Mouse (Mus musculus) brain, embryonic 14.5 days (tissue): ENCODE measurements around the gene Zfp53.

Experiments
- CTCF ChIP-seq: fragments of 200-500 bp; IDR thresholded peaks from 2 replicates; pipeline ENCODE4 v1.5.1; 2012; ENCODE audit warnings: inconsistent platforms, mild to moderate bottlenecking, moderate library complexity, borderline replicate concordance; ENCODE audit not compliant: insufficient read depth, insufficient read length; ENCODE audit errors: extremely low read depth
- POLR2A ChIP-seq: fragments of 200-500 bp; IDR thresholded peaks from 2 replicates; pipeline ENCODE4 v1.6.1; 2012; ENCODE audit warnings: mild to moderate bottlenecking, inconsistent platforms, borderline replicate concordance; ENCODE audit not compliant: poor library complexity, insufficient read depth, insufficient read length, severe bottlenecking; ENCODE audit errors: extremely low read depth

- TF ChIP-seq POLR2A (no peak), CTCF (no peak)
These were observed 69.0 kb downstream of the Zfp53 start for GRCm38 (mm10) chr17:21557831-21558230.
